ENCODE assay signal across 13 mouse cellular contexts in genomic region chr1:78742198-78742597, GRCm38 (mm10).
DNase-seq lines count a peak whose midpoint lies in the region; ATAC-seq and TF ChIP-seq lines count a peak whose summit lies in the region.
"Had no signal": no experiment of that assay in that cellular context is flagged by ENCODE, and none has a peak within 500 bp of the region (broad histone marks: within the 10 kb centered on the region; RNA-seq: fewer than 3 reads in every experiment).

No protein-coding gene starts in this region.

- H3K36me3 ChIP-seq in testis, adult 2 months (ENCODE audit: control insufficient read depth, insufficient read depth, low read length) = no peaks in the 10 kb centered on the region
- H3K36me3 ChIP-seq in hindbrain, embryonic 10.5 days = no peaks in the 10 kb centered on the region
- H3K36me3 ChIP-seq: midbrain, embryonic 13.5 days had no signal

- intact Hi-C loops in heart, postnatal 10 days (cut with DNase I) = no loop called here

- no peaks in the 10 kb centered on the region; the same call in 1 of the 2 replicates for H3K4me1 ChIP-seq in testis, adult 2 months (ENCODE audit: control insufficient read depth, insufficient read depth, low read length)
- H3K4me1 ChIP-seq in hindbrain, embryonic 10.5 days (replicated peaks) = no peaks in the 10 kb centered on the region
- H3K4me1 ChIP-seq: midbrain, embryonic 13.5 days had no signal

- no peak overlapping the region for H3K27ac ChIP-seq in testis, adult 2 months (ENCODE audit: control insufficient read depth, insufficient read depth, low read depth, low read length)
- no peak overlapping the region for H3K27ac ChIP-seq in hindbrain, embryonic 10.5 days
- H3K27ac ChIP-seq: hindbrain, embryonic 14.5 days; liver, embryonic 14.5 days; midbrain, embryonic 13.5 days had no signal

- ATAC-seq in frontal cortex, adult (ENCODE audit: low TSS enrichment) = peak; percentile 84
- ATAC-seq: midbrain, embryonic 13.5 days had no signal

- no peak for DNase-seq in frontal cortex, postnatal 25 days (ENCODE audit: low spot score in 2 of 2)
- DNase-seq in testis, postnatal 14 days (ENCODE audit: low spot score) = no peak
- peak; percentile 38 to 51 for DNase-seq in layer of hippocampus, postnatal 10 days (ENCODE audit: low spot score in 2 of 2)
- no peak for DNase-seq in heart, postnatal 10 days
- no peak for DNase-seq in hindbrain, embryonic 10.5 days (ENCODE audit: low spot score)
- DNase-seq: kidney, adult 18-20 months; thymus, postnatal 14 days had no signal

- TF ChIP-seq POLR2A in testis, adult 2 months (IDR thresholded peaks at IDR 0.05; ENCODE audit: control insufficient read depth, low read depth, low read length) = no peak

- H3K9me3 ChIP-seq in hindbrain, embryonic 10.5 days = no peaks in the 10 kb centered on the region; the same call in 1 of the 2 replicates
- H3K9me3 ChIP-seq: midbrain, embryonic 13.5 days had no signal

- 90% methylated on average over 12 of the region's 12 CpGs for WGBS in hindbrain, embryonic 10.5 days

- H3K27me3 ChIP-seq in testis, adult 2 months (ENCODE audit: control insufficient read depth, insufficient read depth, low read length) = no peaks in the 10 kb centered on the region
- H3K27me3 ChIP-seq in hindbrain, embryonic 10.5 days (ENCODE audit: insufficient read depth, poor library complexity, severe bottlenecking) = no peaks in the 10 kb centered on the region
- H3K27me3 ChIP-seq: midbrain, embryonic 13.5 days had no signal

- peak overlapping the region; percentile 76 for H3K4me3 ChIP-seq in testis, adult 2 months (ENCODE audit: control insufficient read depth, low read depth, low read length)
- no peak overlapping the region for H3K4me3 ChIP-seq in hindbrain, embryonic 10.5 days
- H3K4me3 ChIP-seq: erythroblast, embryonic 14.5 days; midbrain, embryonic 13.5 days had no signal

- no peak for TF ChIP-seq CTCF in testis, adult 2 months (IDR thresholded peaks at IDR 0.05; ENCODE audit: control insufficient read depth, insufficient read depth, insufficient replicate concordance, low read depth, low read length)

Comparison
In these comparisons a context has a peak if more than half of its experiments do, and no peak if none do; other contexts are left out.
1. DNase-seq: peak in layer of hippocampus, postnatal 10 days (2 of 2); none in frontal cortex, postnatal 25 days (0 of 2), testis, postnatal 14 days (single experiment), heart, postnatal 10 days (0 of 2) and hindbrain, embryonic 10.5 days (single experiment).